Mouse (Mus musculus): ENCODE results near the gene Zfp472. TPM values are rescaled to one million over a fixed set of nuclear protein-coding genes. Genes with fewer than 3 reads are reported as not detected.

Gene Zfp472
- polyA plus RNA-seq (2012; rRNA removed): 1.7 and 2.0 TPM in 2 replicates

DNA sequence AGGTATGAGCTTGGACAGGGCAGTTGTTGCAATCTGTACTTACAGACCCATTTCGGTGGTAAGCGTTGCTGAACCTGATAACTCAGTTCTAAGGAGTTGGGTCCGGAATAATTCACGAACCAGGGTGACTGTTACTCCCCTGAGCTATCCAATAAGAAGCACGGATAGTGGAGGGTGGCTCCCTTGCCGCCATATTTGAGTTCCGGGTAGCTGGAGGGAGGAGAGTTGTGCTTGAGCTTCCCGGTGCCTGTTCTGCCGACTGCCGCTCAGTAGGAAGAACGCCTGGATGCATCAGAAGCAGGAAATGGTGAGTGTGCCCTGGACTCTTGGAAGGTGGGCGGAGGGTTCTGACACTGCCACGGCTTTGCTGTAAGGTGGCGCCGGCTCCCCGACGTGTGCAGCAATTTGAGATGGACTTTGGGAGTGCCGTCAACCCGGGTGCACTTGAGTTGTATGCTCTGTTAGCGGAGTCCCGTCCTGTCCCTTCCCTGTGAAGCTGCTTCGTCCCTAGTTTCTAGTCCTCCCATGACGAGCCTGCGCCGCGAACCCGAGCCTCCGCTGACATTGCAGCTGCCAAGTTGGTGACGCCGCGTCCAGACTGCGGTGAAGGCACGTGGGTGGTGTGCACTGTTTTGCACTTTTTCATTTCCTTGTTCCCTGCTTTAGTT, at the start of gene Zfp472:
TSS of gene Zfp472 (plus strand) at position 192 of the 668 bp plus-strand sequence.
- DNase-seq (ENCODE audit: low read depth, low spot score): peak; percentile 91
- WGBS: under 1% methylated on average over 33 of the region's 33 CpGs

DNA sequence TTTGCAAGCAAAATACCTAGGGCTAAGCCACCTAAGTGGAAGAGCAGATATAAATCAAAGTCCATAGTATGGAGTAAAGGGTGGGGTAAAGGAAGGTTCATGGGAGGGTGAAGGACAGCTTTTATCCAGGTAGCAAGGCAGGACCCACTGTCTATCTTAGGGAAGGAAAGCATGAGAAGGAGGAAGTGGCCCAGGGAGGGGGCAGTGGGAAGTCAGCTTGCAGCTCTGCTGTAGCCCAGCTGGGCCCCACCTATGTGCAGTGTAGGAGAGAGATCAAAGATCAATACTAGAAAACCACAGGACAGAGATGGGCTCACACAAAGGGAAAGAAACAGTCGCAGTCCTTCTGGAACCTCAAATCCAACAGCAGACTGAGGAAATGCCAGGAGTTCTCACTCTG, 49.5 kb upstream of the Zfp472 start:
- no peak for DNase-seq (ENCODE audit: low read depth, low spot score)
- 34% methylated on average over 1 of the region's 1 CpGs for WGBS

DNA sequence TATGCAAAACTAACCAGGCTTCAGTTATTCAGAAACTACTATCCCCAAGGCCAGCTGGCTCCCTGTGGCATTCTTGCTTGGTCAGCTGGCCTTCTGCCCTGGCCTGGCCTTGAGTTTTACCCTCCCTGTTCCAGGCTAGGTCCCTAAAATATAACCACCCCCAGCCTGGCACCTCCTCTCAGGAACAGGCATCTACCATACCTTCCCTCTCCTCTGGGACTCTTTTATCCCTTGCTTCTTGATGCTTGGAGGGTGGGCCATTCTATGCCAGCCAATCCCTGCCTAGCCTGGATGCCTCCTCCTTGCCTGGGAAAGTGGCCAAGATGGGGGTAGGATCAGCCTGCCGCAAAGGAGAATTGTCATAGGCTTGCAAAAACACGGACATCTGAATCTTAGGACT, 48.5 kb upstream of the Zfp472 start, which contains the start of gene Cyp4f14:
TSS of gene Cyp4f14 (minus strand) at position 212 of the 400 bp plus-strand sequence.
- DNase-seq (ENCODE audit: low read depth, low spot score): no peak
- 19% methylated on average over 2 of the region's 2 CpGs for whole genome bisulfite sequencing

DNA sequence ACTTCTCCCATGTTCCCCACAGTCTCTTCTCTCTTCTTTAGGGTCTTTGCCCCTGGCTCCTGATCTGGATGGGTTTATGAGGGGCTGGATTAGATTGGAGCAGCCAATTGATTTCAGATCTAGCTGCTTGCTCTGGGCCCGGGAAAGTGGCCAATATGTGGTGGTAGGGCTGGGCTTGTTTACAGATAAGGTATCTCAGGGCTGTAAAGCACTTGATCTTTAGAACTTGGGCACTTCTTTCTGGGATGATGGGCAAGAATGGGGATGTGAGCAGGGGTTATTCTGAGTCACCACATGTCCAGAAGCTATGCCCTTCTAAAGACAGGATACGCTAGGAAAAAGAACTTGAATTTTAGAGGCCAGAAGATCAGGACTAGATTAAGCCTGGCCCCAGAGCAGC, 46.5 kb upstream of the Zfp472 start:
- DNase-seq (ENCODE audit: low read depth, low spot score): peak; percentile 75
- 11% methylated on average over 2 of the region's 2 CpGs for WGBS

DNA sequence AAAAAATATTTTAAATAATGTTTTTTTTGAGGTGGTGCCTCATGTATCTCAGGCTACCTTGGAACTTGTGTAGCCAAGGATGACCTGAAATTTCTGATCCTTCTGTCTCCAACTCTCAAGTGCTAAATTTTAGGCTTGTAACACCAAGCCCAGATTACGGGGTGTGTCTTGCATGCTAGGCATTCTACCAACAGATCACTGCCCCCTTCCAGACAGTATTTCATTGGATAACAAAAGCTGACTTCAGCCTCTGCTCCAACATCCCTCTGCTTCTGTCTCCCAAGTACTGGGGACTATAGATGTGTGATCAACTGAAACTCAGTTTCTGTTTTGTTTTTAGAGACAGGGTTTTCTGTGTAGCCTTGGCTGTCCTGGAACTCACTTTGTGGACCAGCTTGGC, 41.9 kb upstream of the Zfp472 start:
- WGBS: 81% methylated on average over 1 of the region's 1 CpGs
- no peak for DNase-seq (ENCODE audit: low read depth, low spot score)

DNA sequence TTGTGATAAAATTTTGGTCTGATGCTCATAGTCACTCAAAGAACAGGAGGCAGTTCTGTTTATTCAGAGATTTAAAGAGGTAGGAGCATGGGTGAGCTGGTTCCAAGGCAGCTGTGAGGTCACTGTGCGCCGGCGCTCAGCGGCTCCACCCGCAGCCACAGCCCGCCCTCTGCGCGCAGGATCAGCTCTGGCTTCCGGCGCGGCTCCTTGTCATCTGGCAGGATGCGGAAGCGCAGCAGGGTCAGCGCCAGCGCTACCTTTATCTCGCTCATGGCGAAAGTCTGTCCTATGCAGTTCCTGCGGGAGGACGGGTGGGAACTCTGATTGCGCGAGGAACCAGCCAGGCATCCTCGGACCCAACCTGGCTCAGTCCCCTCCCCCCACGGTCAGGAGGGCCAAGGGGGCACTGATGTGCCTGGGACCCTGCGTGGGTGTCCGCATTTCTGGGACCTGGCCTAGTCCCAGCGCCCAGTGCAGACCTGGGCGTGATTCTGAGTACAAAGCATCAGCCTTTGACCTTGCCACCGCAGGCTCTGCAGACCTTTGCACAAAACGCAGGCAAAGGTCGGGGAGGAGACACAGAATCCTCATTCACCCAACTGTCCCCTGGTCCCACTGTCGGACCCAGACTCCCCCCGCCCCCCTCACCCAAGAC, 40.8 kb upstream of the Zfp472 start:
- 9% methylated on average over 32 of the region's 32 CpGs for WGBS
- DNase-seq (ENCODE audit: low read depth, low spot score): no peak

DNA sequence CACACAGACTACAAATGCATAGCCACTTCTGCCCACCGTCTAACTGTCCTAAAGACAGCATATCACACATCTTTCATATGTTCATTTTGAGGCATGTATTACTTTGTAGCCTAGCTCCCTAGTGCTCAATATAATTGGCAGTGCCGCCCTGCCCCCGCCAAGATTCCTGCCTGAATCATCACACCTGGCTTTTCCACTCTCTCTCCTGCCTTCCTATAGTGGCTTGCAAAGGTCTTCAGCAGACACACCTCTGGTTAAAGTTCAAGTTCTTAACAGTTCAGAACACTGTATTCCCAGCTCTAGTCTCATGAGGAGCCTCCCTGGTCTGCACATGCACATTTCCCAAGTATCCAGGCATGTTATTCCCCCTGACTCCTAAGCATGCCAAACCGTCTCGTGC, 37.8 kb upstream of the Zfp472 start:
- peak; percentile 76 for DNase-seq (ENCODE audit: low read depth, low spot score)
- 33% methylated on average over 5 of the region's 5 CpGs for WGBS

DNA sequence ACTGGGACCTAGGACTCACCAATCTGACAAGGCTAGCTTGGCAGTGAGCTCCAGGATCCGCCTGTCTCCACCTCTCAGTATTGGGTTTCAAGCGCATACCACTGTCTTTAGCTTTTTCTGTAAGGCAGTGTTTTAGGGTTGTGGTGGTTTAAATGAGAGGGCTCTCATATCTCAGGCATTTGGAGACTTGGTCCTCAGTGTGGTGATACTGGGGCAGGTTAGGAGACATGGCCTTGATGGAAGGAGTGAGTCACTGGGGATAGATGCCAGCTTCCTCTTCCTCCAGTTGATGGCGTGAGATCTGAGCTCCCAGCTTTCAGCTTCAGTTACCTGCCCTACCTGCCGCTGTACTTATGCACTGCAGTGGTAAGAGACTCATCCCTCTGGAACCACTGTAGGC, 25.8 kb upstream of the Zfp472 start:
- no peak for DNase-seq (ENCODE audit: low read depth, low spot score)
- 73% methylated on average over 4 of the region's 4 CpGs for WGBS

DNA sequence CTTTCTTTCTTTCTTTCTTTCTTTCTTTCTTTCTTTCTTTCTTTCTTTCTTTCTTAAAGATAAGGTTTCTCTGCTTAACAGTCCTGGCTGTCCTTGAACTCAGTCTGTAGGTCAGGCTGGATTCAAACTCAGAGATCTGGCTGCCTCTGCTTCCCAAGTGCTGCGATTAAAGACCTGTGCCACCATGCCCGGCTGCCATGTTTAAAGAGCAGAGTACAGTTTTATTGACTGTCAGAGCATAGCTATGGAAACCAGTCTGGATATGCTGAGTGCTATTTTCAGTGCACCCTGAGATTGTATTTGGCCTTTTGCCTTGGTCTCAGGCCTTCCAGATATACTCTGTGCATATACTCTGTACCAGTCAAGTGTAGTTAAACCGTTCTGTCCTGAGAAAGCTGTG, 22.0 kb upstream of the Zfp472 start:
- no peak for DNase-seq (ENCODE audit: low read depth, low spot score)
- 90% methylated on average over 3 of the region's 3 CpGs for WGBS

DNA sequence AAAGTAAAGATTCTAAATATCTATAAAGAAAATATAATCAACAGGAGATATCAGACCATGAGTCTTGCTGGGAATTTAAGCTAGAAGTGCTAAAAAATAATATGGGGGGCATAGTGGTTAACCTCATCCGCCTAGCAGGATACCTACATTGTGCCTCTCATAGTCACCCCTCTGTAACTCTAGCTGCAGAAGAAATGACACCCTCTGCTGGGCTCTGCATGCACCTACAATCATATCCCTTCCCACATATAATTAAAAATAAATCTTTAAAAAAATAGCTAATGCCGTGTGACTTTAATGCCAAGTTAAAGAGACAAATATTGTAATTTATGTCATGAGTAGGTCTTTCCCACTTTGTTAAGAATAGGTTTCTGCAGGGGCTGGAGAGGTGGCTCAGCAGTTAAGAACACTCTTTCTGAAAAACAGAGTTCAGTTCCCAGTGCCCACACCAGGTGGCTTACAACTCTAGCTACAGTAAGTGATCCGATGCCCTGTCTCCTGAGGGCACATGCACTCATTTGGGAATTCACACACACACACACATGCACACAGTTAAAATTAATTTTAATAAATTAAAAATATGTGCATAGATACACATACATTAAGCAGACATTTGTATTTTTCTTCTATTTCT, 21.1 kb upstream of the Zfp472 start:
- DNase-seq (ENCODE audit: low read depth, low spot score): no peak
- 51% methylated on average over 3 of the region's 3 CpGs for WGBS

DNA sequence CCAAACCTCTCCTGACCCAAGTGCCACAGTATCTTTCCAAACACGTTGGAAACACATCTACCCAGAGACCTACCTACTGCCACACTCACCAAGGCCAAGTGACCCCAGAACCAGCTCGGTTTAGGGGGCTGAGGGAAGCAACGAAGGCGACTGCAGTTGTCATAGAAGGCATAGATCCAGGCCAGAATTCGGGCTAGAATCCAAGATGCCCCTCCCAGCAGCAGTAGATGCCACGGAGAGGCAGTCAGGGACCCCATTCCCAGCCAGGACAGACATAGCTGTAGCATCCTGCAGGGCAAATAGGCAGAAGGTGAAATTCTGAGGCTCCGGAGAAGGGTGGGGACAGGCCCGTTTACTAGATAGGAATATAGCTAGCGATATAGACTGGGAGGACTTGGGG, 18.9 kb upstream of the Zfp472 start:
- no peak for DNase-seq (ENCODE audit: low read depth, low spot score)
- WGBS: 15% methylated on average over 9 of the region's 9 CpGs

DNA sequence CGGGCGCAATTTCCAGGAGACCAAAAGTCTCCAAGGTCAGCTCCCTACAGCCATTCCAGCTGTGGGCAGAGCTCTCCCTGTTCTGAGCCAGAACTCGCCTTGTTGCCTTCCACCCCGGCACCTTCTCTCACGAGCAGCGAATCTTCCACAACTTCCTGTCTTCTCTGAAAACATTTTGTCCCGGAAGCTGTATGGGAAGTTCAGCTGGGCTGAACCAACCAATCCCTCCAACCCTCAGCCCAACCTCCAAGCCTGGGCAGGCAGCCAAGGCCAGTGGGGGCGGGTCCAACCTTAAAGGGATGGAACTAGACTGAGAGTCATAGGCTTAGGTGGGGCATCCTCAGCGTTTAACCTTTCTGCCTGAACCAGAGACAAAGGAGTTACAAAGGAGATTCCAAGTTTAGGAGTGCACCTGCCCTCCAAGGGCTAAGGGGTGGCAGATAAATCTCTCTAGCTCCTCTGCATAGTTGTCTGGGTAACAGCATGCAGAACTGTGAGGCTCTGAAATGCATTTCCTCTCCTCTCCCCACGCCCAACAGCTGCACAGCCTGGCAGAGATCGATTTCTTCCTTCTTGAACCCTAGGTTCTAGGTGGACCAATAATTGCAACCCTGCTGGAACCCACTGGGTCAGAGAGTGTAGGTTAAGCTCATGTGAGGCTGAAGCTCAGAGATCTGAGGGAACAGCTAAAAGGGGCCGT, 18.2 kb upstream of the Zfp472 start, which contains the start of gene Cyp4f13:
TSS of gene Cyp4f13 (minus strand) at position 188 of the 700 bp plus-strand sequence.
- WGBS: 2% methylated on average over 12 of the region's 12 CpGs
- peak; percentile 99 for DNase-seq (ENCODE audit: low read depth, low spot score)

DNA sequence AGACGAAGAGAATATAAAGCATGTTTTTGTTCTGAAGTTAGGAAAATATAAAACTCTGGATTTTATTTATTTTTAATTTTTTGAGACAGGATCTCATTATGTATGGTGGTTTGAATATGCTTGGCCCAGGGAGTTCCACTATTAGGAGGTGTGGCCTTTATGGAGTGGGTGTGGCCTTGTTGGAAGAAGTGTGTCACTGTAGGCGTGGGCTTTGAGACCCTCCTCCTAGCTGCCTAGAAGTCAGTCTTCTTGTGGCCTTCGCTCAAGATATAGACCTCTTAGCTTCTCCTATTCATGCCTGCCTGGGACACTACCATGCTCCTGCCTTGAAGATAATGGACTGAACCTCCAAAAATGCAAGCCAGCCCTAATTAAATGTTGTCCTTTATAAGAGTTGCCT, 15.5 kb upstream of the Zfp472 start:
- WGBS: 80% methylated on average over 3 of the region's 3 CpGs

DNA sequence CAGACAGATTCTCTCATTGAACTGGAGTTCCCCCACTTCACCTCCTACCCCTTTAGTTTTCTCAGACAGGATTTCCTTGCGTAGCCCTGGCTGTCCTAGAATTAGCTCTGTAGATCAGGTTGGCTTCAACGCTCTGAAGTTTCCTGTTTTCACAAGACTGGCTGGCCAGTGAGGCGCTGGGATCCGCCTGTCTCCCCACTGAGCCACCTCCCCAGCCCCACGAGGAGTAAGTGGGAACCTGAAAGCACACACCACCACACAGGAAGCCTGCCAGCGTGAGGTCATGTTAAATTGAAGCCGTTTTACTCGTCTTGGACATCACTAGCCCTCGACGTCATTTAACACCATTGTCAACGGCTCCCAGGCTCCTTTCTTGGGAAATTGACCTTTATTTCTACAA, 14.6 kb upstream of the Zfp472 start:
- WGBS: 73% methylated on average over 11 of the region's 11 CpGs

More for the DNA sequence above, 15.5 kb upstream of the Zfp472 start:
- DNase-seq (ENCODE audit: low read depth, low spot score): no peak

DNA sequence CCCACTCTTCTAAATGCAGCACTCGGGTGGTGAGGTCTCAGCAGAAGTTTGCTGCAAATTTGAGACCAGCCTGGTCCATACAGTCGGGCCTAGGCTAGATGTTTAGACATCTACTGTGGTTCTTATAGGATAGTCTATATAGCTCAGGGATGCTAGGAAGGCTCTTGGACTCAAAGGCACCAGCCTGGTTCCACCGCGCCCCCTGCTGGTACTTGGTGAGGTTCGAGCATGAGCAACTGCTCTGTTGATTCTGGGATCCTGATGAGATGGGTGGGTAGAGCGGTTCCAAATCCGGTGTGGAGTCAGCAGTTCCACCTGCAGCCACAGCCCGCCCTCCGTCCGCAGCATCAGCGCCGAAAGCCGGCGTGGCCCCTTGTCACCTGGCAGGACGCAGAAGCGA, 14.2 kb upstream of the Zfp472 start:
- DNase-seq (ENCODE audit: low read depth, low spot score): peak; percentile 80
- WGBS: 19% methylated on average over 16 of the region's 16 CpGs

More for the DNA sequence above, 14.6 kb upstream of the Zfp472 start:
- no peak for DNase-seq (ENCODE audit: low read depth, low spot score)

DNA sequence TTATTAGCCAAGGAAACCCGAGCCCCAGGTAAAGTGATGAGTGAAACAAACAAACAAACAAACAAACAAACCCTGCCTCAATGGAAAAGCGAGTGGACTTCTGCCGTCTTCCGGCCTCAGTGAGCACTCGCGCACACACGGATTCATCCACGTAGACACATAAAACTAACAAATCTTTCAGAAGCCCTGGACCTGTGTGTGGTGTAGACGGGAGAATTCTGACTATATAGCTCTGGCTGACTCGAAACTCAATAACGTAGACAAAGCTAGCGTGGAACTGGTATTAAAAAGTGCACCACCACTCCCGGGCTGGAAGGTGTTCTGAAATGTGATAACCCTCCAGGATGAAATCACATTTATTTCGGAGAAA, 376 bp upstream of the Zfp472 start:
- DNase-seq (ENCODE audit: low read depth, low spot score): no peak
- under 1% methylated on average over 14 of the region's 14 CpGs for WGBS

DNA sequence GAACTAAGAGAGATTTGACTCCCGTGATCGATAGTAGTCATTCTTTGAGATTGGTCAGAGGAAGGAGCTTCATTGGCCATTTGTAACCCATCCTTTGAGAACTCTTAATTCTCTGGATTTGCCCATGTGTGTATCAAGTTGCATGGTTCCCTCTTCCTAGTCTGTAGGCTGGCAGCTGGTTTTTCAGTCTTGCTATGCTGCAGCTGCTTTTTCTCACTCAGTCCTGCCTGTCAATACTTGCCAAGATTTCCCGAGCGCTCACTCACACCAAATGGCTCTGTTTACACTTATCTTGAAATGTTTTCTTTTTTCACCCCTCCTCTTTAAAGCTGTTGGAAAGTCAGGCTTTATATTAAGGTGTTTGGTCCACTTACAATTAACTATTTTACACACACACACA, 15.7 kb downstream of the Zfp472 start:
- DNase-seq (ENCODE audit: low read depth, low spot score): no peak
- WGBS: 83% methylated on average over 4 of the region's 4 CpGs

DNA sequence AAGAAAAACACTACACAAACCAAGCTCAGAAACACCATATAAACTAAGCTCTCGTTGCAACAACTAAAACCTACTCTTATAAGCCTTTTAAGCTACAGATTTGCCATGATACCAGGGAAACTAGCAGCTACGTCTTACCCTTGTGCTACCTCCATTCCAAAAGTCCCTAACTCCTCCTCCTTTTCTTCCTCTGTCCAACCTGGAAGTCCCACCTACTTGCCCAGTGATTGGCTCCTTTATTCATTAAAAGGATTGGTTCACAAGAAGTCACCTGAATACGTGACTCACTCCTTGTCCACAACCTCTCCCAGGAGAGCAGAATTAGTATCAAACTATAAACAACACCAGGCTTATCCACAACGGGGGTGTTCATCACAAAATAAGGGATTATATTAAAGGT, 20.7 kb downstream of the Zfp472 start:
- no peak for DNase-seq (ENCODE audit: low read depth, low spot score)
- WGBS: 70% methylated on average over 4 of the region's 4 CpGs

DNA sequence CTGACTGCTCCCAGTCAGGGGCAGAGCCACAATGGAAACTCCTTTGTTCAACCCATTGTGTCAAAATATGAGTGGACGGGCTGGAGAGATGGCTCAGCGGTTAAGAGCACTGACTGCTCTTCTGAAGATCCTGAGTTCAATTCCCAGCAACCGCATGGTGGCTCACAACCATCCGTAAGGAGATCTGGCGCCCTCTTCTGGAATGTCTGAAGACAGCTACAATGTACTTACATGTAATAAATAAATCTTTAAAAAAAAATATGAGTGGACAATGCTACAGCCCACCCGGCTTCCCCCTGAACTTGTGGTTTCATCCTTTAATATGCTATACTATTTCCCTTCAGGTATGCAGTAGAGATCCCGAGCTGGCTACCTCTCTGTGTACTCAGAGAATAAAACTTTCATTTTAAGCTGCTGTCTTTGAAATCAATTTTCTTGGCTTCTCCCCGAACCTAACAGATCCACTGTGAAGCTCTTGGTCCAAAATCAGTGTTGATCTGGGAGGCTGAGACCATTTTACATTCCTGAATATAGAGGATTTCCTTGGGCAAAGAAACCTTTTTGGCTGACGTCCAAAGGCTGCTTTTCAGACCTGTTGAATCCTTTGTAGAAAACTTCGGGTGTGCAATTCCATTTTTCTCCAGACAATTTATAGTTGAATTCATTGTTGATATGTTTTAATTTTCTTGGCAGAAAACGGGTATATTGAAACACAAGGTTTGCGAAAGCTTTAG, 26.5 kb downstream of the Zfp472 start:
- 63% methylated on average over 12 of the region's 12 CpGs for WGBS

More for the DNA sequence above, 26.5 kb downstream of the Zfp472 start:
- peak; percentile 6 for DNase-seq (ENCODE audit: low read depth, low spot score)
